Mouse (Mus musculus): ENCODE data around the gene Syt15. TPM values are rescaled to one million over a fixed set of nuclear protein-coding genes. Genes with fewer than 3 reads are reported as not detected.

Gene Syt15
- polyA plus RNA-seq (2014; fragmentation: Nextera tagmentation; extraction: Ambion mirVana), result 0.15 and 0.35 TPM in 2 replicates

- Histone ChIP-seq H3K36me3 (ENCODE audit: control insufficient read depth, insufficient read depth, low read length) (no peaks in the 10 kb centered on the region), H3K4me1 (replicated peaks; ENCODE audit: control insufficient read depth, insufficient read depth, low read length) (peaks cover 2% of the 10 kb centered on the region; the same call in 1 of the 2 replicates), H3K4me3 (ENCODE audit: low read depth, low read length) (peak within 1 kb of the TSS; percentile 12; the same call in 1 of the 2 replicates), H3K27ac (ENCODE audit: low read depth, low read length) (no peak within 1 kb of the TSS), H3K27me3 (ENCODE audit: control insufficient read depth, insufficient read depth, low read length) (0 out of 2 replicates have a peak, but pooled peaks cover 8% of the 10 kb centered on the region), H3K4me2 (ENCODE audit: low read depth, low read length, severe bottlenecking) (peak within 1 kb of the TSS; percentile 46; the same call in 1 of the 2 replicates), H3K9ac (ENCODE audit: low read length) (no peak within 1 kb of the TSS), H3K9me3 (ENCODE audit: control insufficient read depth, low read length) (no peaks in the 10 kb centered on the region)
- WGBS, result 78% methylated on average over 6 of the region's 6 CpGs
- DNase-seq (ENCODE audit: low spot score), result no peak
- ATAC-seq (replicated peaks; ENCODE audit: low FRiP score), result no peak
Observed at GRCm38 (mm10) chr14:34219295-34219694, at the start of gene Syt15. TSS of gene Syt15 (plus strand) at chr14:34219595.

- Histone ChIP-seq H3K4me1 (replicated peaks; ENCODE audit: control insufficient read depth, insufficient read depth, low read length) (no peaks in the 10 kb centered on the region), H3K4me2 (ENCODE audit: low read depth, low read length, severe bottlenecking) (no peak overlapping the region), H3K36me3 (ENCODE audit: control insufficient read depth, insufficient read depth, low read length) (no peaks in the 10 kb centered on the region), H3K27me3 (ENCODE audit: control insufficient read depth, insufficient read depth, low read length) (no peaks in the 10 kb centered on the region), H3K4me3 (ENCODE audit: low read depth, low read length) (no peak overlapping the region), H3K9ac (ENCODE audit: low read length) (no peak overlapping the region), H3K27ac (ENCODE audit: low read depth, low read length) (no peak overlapping the region), H3K9me3 (ENCODE audit: control insufficient read depth, low read length) (no peaks in the 10 kb centered on the region)
- DNase-seq (ENCODE audit: low spot score) (no peak), ATAC-seq (replicated peaks; ENCODE audit: low FRiP score) (no peak)
- WGBS, result 95% methylated on average over 3 of the region's 3 CpGs
Observed at GRCm38 (mm10) chr14:34171107-34171506, 48.3 kb upstream of the Syt15 start.

GRCm38 (mm10) chr14:34179351-34179750 is 40.0 kb upstream of the Syt15 start:
- Histone ChIP-seq H3K9ac (ENCODE audit: low read length) (no peak overlapping the region), H3K4me3 (ENCODE audit: low read depth, low read length) (no peak overlapping the region), H3K4me1 (replicated peaks; ENCODE audit: control insufficient read depth, insufficient read depth, low read length) (no peaks in the 10 kb centered on the region), H3K4me2 (ENCODE audit: low read depth, low read length, severe bottlenecking) (no peak overlapping the region), H3K27ac (ENCODE audit: low read depth, low read length) (no peak overlapping the region), H3K9me3 (ENCODE audit: control insufficient read depth, low read length) (no peaks in the 10 kb centered on the region), H3K36me3 (ENCODE audit: control insufficient read depth, insufficient read depth, low read length) (no peaks in the 10 kb centered on the region), H3K27me3 (ENCODE audit: control insufficient read depth, insufficient read depth, low read length) (no peaks in the 10 kb centered on the region)
- DNase-seq (ENCODE audit: low spot score) (no peak), ATAC-seq (replicated peaks; ENCODE audit: low FRiP score) (no peak)
- WGBS, result 89% methylated on average over 3 of the region's 3 CpGs

DNA sequence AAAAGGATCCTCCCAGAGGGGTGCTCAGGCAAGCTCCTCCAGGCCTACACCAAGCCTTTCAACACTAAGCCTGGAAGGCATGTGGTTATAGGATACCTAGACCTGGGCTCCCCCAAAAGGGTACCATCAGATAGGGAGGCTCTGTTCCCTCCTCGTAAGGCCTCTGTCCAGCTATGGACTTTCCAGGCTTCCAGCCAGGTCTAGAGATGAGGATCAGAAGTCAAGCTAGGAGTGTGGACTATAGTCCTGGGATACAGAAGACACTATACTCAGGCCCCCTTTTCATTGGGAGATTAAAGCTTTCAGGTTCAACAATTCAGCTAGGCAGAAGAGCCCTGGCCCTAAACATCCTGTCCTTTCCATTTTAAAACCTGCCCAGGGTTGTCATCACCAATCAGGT is 36.3 kb upstream of the Syt15 start:
- no peak overlapping the region for H3K4me2 ChIP-seq (ENCODE audit: low read depth, low read length, severe bottlenecking)
- DNase-seq (ENCODE audit: low spot score), result no peak
- no peaks in the 10 kb centered on the region for H3K36me3 ChIP-seq (ENCODE audit: control insufficient read depth, insufficient read depth, low read length)
- H3K4me3 ChIP-seq (ENCODE audit: low read depth, low read length), result no peak overlapping the region
- ATAC-seq (replicated peaks; ENCODE audit: low FRiP score), result no peak
- H3K27me3 ChIP-seq (ENCODE audit: control insufficient read depth, insufficient read depth, low read length), result no peaks in the 10 kb centered on the region
- WGBS, result 96% methylated on average over 1 of the region's 1 CpGs
- H3K9ac ChIP-seq (ENCODE audit: low read length), result no peak overlapping the region
- H3K4me1 ChIP-seq (replicated peaks; ENCODE audit: control insufficient read depth, insufficient read depth, low read length), result no peaks in the 10 kb centered on the region
- no peak overlapping the region for H3K27ac ChIP-seq (ENCODE audit: low read depth, low read length)
- H3K9me3 ChIP-seq (ENCODE audit: control insufficient read depth, low read length), result no peaks in the 10 kb centered on the region

DNA sequence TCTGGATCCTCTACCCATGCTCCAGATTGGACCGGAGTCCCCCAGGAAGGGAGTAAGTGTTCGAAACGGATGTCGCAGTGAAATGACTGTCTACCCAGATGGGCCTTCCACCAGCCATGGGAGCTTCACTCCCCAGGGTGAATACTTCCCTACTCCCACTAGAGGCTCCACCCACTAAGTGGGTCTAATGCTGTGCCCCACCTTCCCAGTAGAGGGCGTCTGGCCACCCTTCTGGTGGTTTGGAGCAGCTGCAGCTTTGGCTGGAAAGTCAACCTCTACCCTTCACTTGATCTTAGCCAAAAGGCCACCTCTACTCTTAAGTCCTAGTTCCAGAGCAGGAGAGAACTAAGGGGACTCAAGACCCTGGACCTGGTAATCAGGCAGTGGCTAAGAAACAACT is 30.8 kb upstream of the Syt15 start:
- H3K4me3 ChIP-seq (ENCODE audit: low read depth, low read length), result no peak overlapping the region
- no peaks in the 10 kb centered on the region for H3K4me1 ChIP-seq (replicated peaks; ENCODE audit: control insufficient read depth, insufficient read depth, low read length)
- H3K27ac ChIP-seq (ENCODE audit: low read depth, low read length), result no peak overlapping the region
- ATAC-seq (replicated peaks; ENCODE audit: low FRiP score) (no peak), DNase-seq (ENCODE audit: low spot score) (peak; percentile 56)
- no peaks in the 10 kb centered on the region for H3K9me3 ChIP-seq (ENCODE audit: control insufficient read depth, low read length)
- H3K27me3 ChIP-seq (ENCODE audit: control insufficient read depth, insufficient read depth, low read length), result no peaks in the 10 kb centered on the region
- H3K36me3 ChIP-seq (ENCODE audit: control insufficient read depth, insufficient read depth, low read length), result no peaks in the 10 kb centered on the region
- no peak overlapping the region for H3K4me2 ChIP-seq (ENCODE audit: low read depth, low read length, severe bottlenecking)
- no peak overlapping the region for H3K9ac ChIP-seq (ENCODE audit: low read length)
- WGBS, result 69% methylated on average over 5 of the region's 5 CpGs

DNA sequence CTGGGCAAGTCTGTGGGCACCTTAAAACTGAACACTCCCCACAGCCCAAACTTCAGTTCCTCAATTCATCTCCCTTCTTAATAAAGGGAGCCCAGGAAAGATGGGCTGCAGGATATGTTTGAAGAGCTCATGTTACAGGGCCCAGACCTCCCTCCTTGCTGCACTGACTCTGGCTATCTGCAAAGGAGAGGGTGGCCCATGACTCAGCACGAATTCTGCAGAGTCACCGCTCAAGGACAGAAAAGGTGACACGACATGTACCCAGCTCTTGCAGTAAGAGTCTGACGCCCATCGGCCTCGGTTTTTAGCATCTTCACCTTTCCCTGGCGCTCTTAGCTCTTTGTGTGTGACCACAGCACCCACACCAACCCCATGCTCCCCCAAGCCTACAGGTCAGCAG is 29.0 kb upstream of the Syt15 start:
- no peaks in the 10 kb centered on the region for H3K9me3 ChIP-seq (ENCODE audit: control insufficient read depth, low read length)
- H3K27ac ChIP-seq (ENCODE audit: low read depth, low read length), result no peak overlapping the region
- 68% methylated on average over 7 of the region's 7 CpGs for WGBS
- DNase-seq (ENCODE audit: low spot score) (no peak), ATAC-seq (replicated peaks; ENCODE audit: low FRiP score) (no peak)
- no peak overlapping the region for H3K9ac ChIP-seq (ENCODE audit: low read length)
- no peaks in the 10 kb centered on the region for H3K27me3 ChIP-seq (ENCODE audit: control insufficient read depth, insufficient read depth, low read length)
- H3K36me3 ChIP-seq (ENCODE audit: control insufficient read depth, insufficient read depth, low read length), result no peaks in the 10 kb centered on the region
- no peak overlapping the region for H3K4me3 ChIP-seq (ENCODE audit: low read depth, low read length)
- no peaks in the 10 kb centered on the region for H3K4me1 ChIP-seq (replicated peaks; ENCODE audit: control insufficient read depth, insufficient read depth, low read length)
- H3K4me2 ChIP-seq (ENCODE audit: low read depth, low read length, severe bottlenecking), result no peak overlapping the region

DNA sequence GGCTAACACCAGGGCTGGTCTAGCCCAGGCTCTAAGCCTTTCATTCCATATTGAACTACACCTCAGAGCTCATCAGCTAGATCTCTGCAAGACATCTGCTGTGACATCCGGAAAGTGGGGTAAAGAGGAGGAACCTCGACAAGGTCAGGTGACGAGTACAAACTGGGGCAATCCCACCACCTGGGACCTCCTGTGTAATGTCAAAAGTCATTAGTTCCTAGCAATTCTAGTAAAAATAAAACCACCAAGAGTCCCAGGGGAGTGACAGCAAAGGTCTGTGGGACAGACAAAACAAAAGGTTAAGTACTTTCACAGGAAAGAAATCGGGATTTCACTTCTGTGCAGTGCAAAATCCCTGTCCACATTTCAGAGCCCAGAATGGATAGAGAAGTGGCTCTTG is 25.5 kb upstream of the Syt15 start:
- Histone ChIP-seq H3K36me3 (ENCODE audit: control insufficient read depth, insufficient read depth, low read length) (no peaks in the 10 kb centered on the region), H3K4me1 (replicated peaks; ENCODE audit: control insufficient read depth, insufficient read depth, low read length) (no peaks in the 10 kb centered on the region), H3K27ac (ENCODE audit: low read depth, low read length) (no peak overlapping the region), H3K4me3 (ENCODE audit: low read depth, low read length) (no peak overlapping the region), H3K27me3 (ENCODE audit: control insufficient read depth, insufficient read depth, low read length) (no peaks in the 10 kb centered on the region), H3K9ac (ENCODE audit: low read length) (no peak overlapping the region), H3K4me2 (ENCODE audit: low read depth, low read length, severe bottlenecking) (no peak overlapping the region), H3K9me3 (ENCODE audit: control insufficient read depth, low read length) (no peaks in the 10 kb centered on the region)
- ATAC-seq (replicated peaks; ENCODE audit: low FRiP score) (no peak), DNase-seq (ENCODE audit: low spot score) (no peak)
- WGBS, result 86% methylated on average over 4 of the region's 4 CpGs

- no peak for ATAC-seq (replicated peaks; ENCODE audit: low FRiP score)
- 90% methylated on average over 15 of the region's 15 CpGs for whole genome bisulfite sequencing
- Histone ChIP-seq H3K4me1 (replicated peaks; ENCODE audit: control insufficient read depth, insufficient read depth, low read length) (peaks cover under 1% of the 10 kb centered on the region), H3K4me2 (ENCODE audit: low read depth, low read length, severe bottlenecking) (no peak overlapping the region), H3K4me3 (ENCODE audit: low read depth, low read length) (no peak overlapping the region), H3K9me3 (ENCODE audit: control insufficient read depth, low read length) (no peaks in the 10 kb centered on the region), H3K9ac (ENCODE audit: low read length) (no peak overlapping the region), H3K27me3 (ENCODE audit: control insufficient read depth, insufficient read depth, low read length) (no peaks in the 10 kb centered on the region), H3K36me3 (ENCODE audit: control insufficient read depth, insufficient read depth, low read length) (no peaks in the 10 kb centered on the region), H3K27ac (ENCODE audit: low read depth, low read length) (no peak overlapping the region)
- no peak for DNase-seq (ENCODE audit: low spot score)
Observed at GRCm38 (mm10) chr14:34195466-34195865, 23.9 kb upstream of the Syt15 start.

DNA sequence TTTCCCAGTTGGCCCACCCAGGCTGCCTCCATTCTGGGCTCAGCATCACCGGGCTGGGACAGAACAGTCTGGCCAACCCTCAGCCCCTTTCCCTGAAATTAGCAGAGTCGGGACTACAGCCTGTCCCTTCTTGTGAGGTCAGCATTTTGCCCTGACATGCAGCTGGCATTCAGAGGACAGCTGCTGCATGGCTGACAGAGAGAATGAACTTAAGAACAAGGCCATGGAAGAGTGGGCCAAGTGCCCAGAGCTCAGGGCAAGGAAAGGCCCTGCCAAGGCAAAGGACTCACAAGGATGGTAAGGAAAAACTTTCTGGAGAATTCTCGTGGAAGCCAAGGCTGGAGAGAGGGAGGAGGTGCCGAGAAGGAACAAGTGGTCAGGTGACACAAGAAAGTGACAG is 22.7 kb upstream of the Syt15 start:
- no peak for DNase-seq (ENCODE audit: low spot score)
- Histone ChIP-seq H3K9ac (ENCODE audit: low read length) (no peak overlapping the region), H3K27ac (ENCODE audit: low read depth, low read length) (no peak overlapping the region), H3K36me3 (ENCODE audit: control insufficient read depth, insufficient read depth, low read length) (no peaks in the 10 kb centered on the region), H3K4me3 (ENCODE audit: low read depth, low read length) (no peak overlapping the region), H3K4me2 (ENCODE audit: low read depth, low read length, severe bottlenecking) (no peak overlapping the region), H3K4me1 (replicated peaks; ENCODE audit: control insufficient read depth, insufficient read depth, low read length) (peaks cover 3% of the 10 kb centered on the region), H3K27me3 (ENCODE audit: control insufficient read depth, insufficient read depth, low read length) (no peaks in the 10 kb centered on the region), H3K9me3 (ENCODE audit: control insufficient read depth, low read length) (no peaks in the 10 kb centered on the region)
- no peak for ATAC-seq (replicated peaks; ENCODE audit: low FRiP score)
- WGBS, result 59% methylated on average over 4 of the region's 4 CpGs

Data from forebrain, embryonic 11.5 days (tissue).